Mouse (Mus musculus): ENCODE data around the gene Olfr1022. TPM values are rescaled to one million over a fixed set of nuclear protein-coding genes. Genes with fewer than 3 reads are reported as not detected.

Olfr1022 gene
- not detected in 2 replicates for polyA plus RNA-seq (2015; fragmentation: Nextera tagmentation; extraction: Ambion mirVana)

DNA sequence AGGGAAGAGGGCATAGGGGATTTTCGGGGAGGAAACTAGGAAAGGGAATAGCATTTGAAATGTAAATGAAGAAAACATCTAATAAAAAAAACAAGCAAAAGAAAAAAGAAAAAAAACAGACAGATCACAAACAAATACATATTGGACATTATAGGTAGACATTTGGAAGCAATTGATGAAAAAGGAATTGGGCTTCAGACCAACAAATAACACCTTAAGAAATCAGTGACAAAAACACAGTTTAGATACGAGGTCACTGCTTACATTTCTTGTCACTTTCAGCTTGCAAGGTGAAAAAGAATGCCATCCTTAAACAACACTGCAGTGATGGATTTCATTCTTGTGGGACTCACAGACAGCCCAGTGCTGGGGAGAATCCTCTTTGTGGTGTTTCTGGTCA is at the start of gene Olfr1022:
Gene Olfr1022, plus strand, starts transcription at position 301 of the 400 bp plus-strand sequence.
- no peak for ATAC-seq (ENCODE audit: low FRiP score)
- no peaks in the 10 kb centered on the region for H3K36me3 ChIP-seq
- no peak within 1 kb of the TSS for H3K9ac ChIP-seq (replicated peaks)
- H3K4me2 ChIP-seq = no peak within 1 kb of the TSS
- 57% methylated on average over 2 of the region's 2 CpGs for WGBS
- no peak within 1 kb of the TSS for H3K4me3 ChIP-seq (replicated peaks)
- H3K27me3 ChIP-seq (replicated peaks) = no peaks in the 10 kb centered on the region
- no peaks in the 10 kb centered on the region for H3K9me3 ChIP-seq (replicated peaks)
- no peak within 1 kb of the TSS for H3K27ac ChIP-seq (replicated peaks)
- H3K4me1 ChIP-seq = no peaks in the 10 kb centered on the region

DNA sequence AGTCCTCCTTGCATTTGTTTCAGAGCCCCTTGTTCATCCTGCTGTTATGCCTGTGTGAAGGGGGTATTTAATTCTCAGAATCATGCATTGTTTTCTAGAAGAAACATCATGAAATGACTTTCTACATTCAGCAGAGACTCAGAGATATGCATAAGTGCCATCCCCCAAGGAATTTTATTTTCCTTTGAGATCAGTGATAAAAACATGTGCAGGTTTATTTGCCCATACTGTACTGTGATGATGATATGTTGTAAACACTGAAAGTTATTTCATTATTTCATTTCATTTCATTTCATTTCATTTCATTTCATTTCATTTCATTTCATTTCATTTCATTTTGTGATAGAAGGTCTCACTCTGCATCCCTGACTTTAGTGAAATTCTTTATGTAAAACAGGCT is 23.0 kb upstream of the Olfr1022 start, which contains the start of gene Olfr1019:
Gene Olfr1019, minus strand, starts transcription at position 101 of the 400 bp plus-strand sequence.
- H3K4me1 ChIP-seq = no peaks in the 10 kb centered on the region
- no peak within 1 kb of the TSS for H3K4me2 ChIP-seq
- no peak within 1 kb of the TSS for H3K27ac ChIP-seq (replicated peaks)
- no peak within 1 kb of the TSS for H3K4me3 ChIP-seq (replicated peaks)
- H3K27me3 ChIP-seq (replicated peaks) = no peaks in the 10 kb centered on the region
- no peak for ATAC-seq (ENCODE audit: low FRiP score)
- no peaks in the 10 kb centered on the region for H3K36me3 ChIP-seq
- no peak within 1 kb of the TSS for H3K9ac ChIP-seq (replicated peaks)
- H3K9me3 ChIP-seq (replicated peaks) = no peaks in the 10 kb centered on the region

DNA sequence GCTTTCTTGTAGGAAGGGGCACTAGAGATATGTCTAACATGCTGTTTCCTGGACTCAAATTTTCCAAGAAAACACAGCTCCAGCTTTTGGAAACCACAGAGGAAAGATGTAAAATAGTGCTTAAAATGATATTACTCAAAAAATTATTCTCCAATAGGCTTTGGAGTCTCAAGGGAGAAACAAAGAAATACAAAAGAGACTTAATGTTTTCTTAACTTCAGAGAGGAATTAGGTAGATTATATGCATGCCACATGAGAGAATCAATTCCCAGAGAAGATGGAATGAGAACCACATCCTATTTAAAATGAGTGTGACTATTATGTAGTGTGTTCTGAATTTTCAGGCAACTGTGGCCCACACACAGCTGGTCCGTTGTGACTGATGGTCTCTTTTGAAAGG is 21.7 kb upstream of the Olfr1022 start, which contains the start of gene Olfr1020:
Gene Olfr1020, plus strand, starts transcription at position 301 of the 400 bp plus-strand sequence.
- 84% methylated on average over 1 of the region's 1 CpGs for WGBS
- Histone ChIP-seq H3K4me1 (no peaks in the 10 kb centered on the region), H3K4me3 (replicated peaks) (no peak within 1 kb of the TSS), H3K36me3 (no peaks in the 10 kb centered on the region), H3K27me3 (replicated peaks) (no peaks in the 10 kb centered on the region), H3K9me3 (replicated peaks) (no peaks in the 10 kb centered on the region), H3K4me2 (no peak within 1 kb of the TSS), H3K9ac (replicated peaks) (no peak within 1 kb of the TSS), H3K27ac (replicated peaks) (no peak within 1 kb of the TSS)
- ATAC-seq (ENCODE audit: low FRiP score) = no peak

DNA sequence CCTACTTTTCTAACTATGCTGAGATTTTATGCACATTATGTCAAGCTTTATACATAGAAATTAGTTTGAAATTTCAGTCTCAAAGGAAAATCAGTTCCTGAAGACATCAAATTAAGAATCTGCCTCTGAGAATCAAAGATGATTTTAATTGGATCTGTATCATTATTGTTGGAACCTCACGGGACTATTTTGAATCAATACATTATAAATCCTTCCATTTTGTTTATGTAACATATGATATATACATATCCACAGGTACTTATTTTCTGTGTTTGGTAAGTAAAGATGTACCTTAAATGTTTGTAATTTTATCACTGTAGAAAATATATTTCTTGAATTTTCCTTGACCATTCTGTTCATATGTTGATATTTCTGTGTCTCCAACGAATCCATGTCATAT is 16.9 kb downstream of the Olfr1022 start, which contains the start of gene Olfr1023:
Gene Olfr1023, plus strand, starts transcription at position 301 of the 400 bp plus-strand sequence.
- no peaks in the 10 kb centered on the region for H3K27me3 ChIP-seq (replicated peaks)
- ATAC-seq (ENCODE audit: low FRiP score) = no peak
- no peak within 1 kb of the TSS for H3K4me3 ChIP-seq (replicated peaks)
- no peak within 1 kb of the TSS for H3K27ac ChIP-seq (replicated peaks)
- H3K9ac ChIP-seq (replicated peaks) = no peak within 1 kb of the TSS
- no peaks in the 10 kb centered on the region for H3K36me3 ChIP-seq
- no peak within 1 kb of the TSS for H3K4me2 ChIP-seq
- H3K9me3 ChIP-seq (replicated peaks) = no peaks in the 10 kb centered on the region
- WGBS = 80% methylated on average over 2 of the region's 2 CpGs
- H3K4me1 ChIP-seq = no peaks in the 10 kb centered on the region

DNA sequence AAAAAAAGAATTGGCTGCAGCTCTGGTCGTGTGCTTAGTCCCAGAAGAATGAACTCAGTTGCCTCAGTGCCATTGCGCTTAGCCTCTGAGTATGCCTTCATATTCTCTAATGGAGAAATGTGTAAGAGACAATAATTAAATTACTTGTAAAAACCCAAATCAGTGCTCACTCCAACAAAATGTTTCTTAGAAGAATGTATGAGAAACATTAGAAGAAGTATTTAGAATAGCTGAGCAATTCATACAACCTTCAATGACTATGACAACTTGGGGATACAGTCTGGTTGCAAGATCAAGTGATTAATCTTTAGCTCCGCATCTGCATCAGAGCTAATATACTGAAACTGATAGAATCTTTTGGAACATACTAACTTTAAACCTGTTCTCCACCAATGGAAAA is 36.6 kb downstream of the Olfr1022 start, which contains the start of gene Olfr1024:
Gene Olfr1024, minus strand, starts transcription at position 101 of the 400 bp plus-strand sequence.
- Histone ChIP-seq H3K4me3 (replicated peaks) (no peak within 1 kb of the TSS), H3K9me3 (replicated peaks) (0 out of 2 replicates have a peak, but pooled peaks cover 3% of the 10 kb centered on the region), H3K27me3 (replicated peaks) (no peaks in the 10 kb centered on the region), H3K36me3 (no peaks in the 10 kb centered on the region), H3K4me2 (no peak within 1 kb of the TSS), H3K27ac (replicated peaks) (no peak within 1 kb of the TSS), H3K4me1 (no peaks in the 10 kb centered on the region), H3K9ac (replicated peaks) (no peak within 1 kb of the TSS)
- ATAC-seq (ENCODE audit: low FRiP score) = no peak
- 91% methylated on average over 3 of the region's 3 CpGs for WGBS

GRCm38 (mm10) chr2:85913197-85913596 is 44.8 kb downstream of the Olfr1022 start:
- H3K9ac ChIP-seq (replicated peaks) = no peak overlapping the region
- H3K4me2 ChIP-seq = no peak overlapping the region
- no peak overlapping the region for H3K4me3 ChIP-seq (replicated peaks)
- no peaks in the 10 kb centered on the region for H3K4me1 ChIP-seq
- H3K9me3 ChIP-seq (replicated peaks) = no peaks in the 10 kb centered on the region
- H3K27me3 ChIP-seq (replicated peaks) = no peaks in the 10 kb centered on the region
- no peak overlapping the region for H3K27ac ChIP-seq (replicated peaks)
- ATAC-seq (ENCODE audit: low FRiP score) = no peak
- no peaks in the 10 kb centered on the region for H3K36me3 ChIP-seq

GRCm38 (mm10) chr2:85914893-85915292 is 46.5 kb downstream of the Olfr1022 start, which contains the start of gene Olfr1025-ps1:
TSS of gene Olfr1025-ps1 (plus strand) at chr2:85915193.
- ATAC-seq (ENCODE audit: low FRiP score) = no peak
- no peaks in the 10 kb centered on the region for H3K4me1 ChIP-seq
- no peak within 1 kb of the TSS for H3K4me3 ChIP-seq (replicated peaks)
- H3K27me3 ChIP-seq (replicated peaks) = no peaks in the 10 kb centered on the region
- H3K36me3 ChIP-seq = no peaks in the 10 kb centered on the region
- no peaks in the 10 kb centered on the region for H3K9me3 ChIP-seq (replicated peaks)
- no peak within 1 kb of the TSS for H3K4me2 ChIP-seq
- no peak within 1 kb of the TSS for H3K9ac ChIP-seq (replicated peaks)
- WGBS = 57% methylated on average over 1 of the region's 1 CpGs
- no peak within 1 kb of the TSS for H3K27ac ChIP-seq (replicated peaks)

Other genes with a start within 250 kb of the Olfr1022 start
- gene Olfr1002, start 217.9 kb upstream of the Olfr1022 start, polyA plus RNA-seq (2015; fragmentation: Nextera tagmentation; extraction: Ambion mirVana) = not detected in 2 replicates
- not detected in 2 replicates for gene Olfr154, start 204.1 kb upstream of the Olfr1022 start, polyA plus RNA-seq (2015; fragmentation: Nextera tagmentation; extraction: Ambion mirVana)
- not detected in 2 replicates for gene Olfr1006, start 189.8 kb upstream of the Olfr1022 start, polyA plus RNA-seq (2015; fragmentation: Nextera tagmentation; extraction: Ambion mirVana)
- not detected in 2 replicates for gene Olfr1008, start 179.2 kb upstream of the Olfr1022 start, polyA plus RNA-seq (2015; fragmentation: Nextera tagmentation; extraction: Ambion mirVana)
- gene Olfr1009, start 153.2 kb upstream of the Olfr1022 start, polyA plus RNA-seq (2015; fragmentation: Nextera tagmentation; extraction: Ambion mirVana) = not detected in 2 replicates
- not detected in 2 replicates for gene Olfr1012, start 105.8 kb upstream of the Olfr1022 start, polyA plus RNA-seq (2015; fragmentation: Nextera tagmentation; extraction: Ambion mirVana)
- gene Olfr1013, start 101.5 kb upstream of the Olfr1022 start, polyA plus RNA-seq (2015; fragmentation: Nextera tagmentation; extraction: Ambion mirVana) = not detected in 2 replicates
- not detected in 2 replicates for gene Olfr1014, start 95.9 kb upstream of the Olfr1022 start, polyA plus RNA-seq (2015; fragmentation: Nextera tagmentation; extraction: Ambion mirVana)
- not detected in 2 replicates for gene Olfr1015, start 86.6 kb upstream of the Olfr1022 start, polyA plus RNA-seq (2015; fragmentation: Nextera tagmentation; extraction: Ambion mirVana)
- gene Olfr1016, start 66.0 kb upstream of the Olfr1022 start, polyA plus RNA-seq (2015; fragmentation: Nextera tagmentation; extraction: Ambion mirVana) = not detected in 2 replicates
- not detected in 2 replicates for gene Olfr1018, start 50.1 kb upstream of the Olfr1022 start, polyA plus RNA-seq (2015; fragmentation: Nextera tagmentation; extraction: Ambion mirVana)
- gene Olfr1019, start 23.1 kb upstream of the Olfr1022 start, polyA plus RNA-seq (2015; fragmentation: Nextera tagmentation; extraction: Ambion mirVana) = not detected in 2 replicates
- not detected in 2 replicates for gene Olfr1020, start 21.6 kb upstream of the Olfr1022 start, polyA plus RNA-seq (2015; fragmentation: Nextera tagmentation; extraction: Ambion mirVana)
- not detected in 2 replicates for gene Olfr1023, start 17.0 kb downstream of the Olfr1022 start, polyA plus RNA-seq (2015; fragmentation: Nextera tagmentation; extraction: Ambion mirVana)
- gene Olfr1024, start 36.5 kb downstream of the Olfr1022 start, polyA plus RNA-seq (2015; fragmentation: Nextera tagmentation; extraction: Ambion mirVana) = not detected in 2 replicates
- not detected in 2 replicates for gene Olfr1025-ps1, start 46.6 kb downstream of the Olfr1022 start, polyA plus RNA-seq (2015; fragmentation: Nextera tagmentation; extraction: Ambion mirVana)
- gene Olfr1026, start 53.0 kb downstream of the Olfr1022 start, polyA plus RNA-seq (2015; fragmentation: Nextera tagmentation; extraction: Ambion mirVana) = not detected in 2 replicates
- not detected in 2 replicates for gene Olfr1028, start 81.8 kb downstream of the Olfr1022 start, polyA plus RNA-seq (2015; fragmentation: Nextera tagmentation; extraction: Ambion mirVana)
- gene Olfr1029, start 105.3 kb downstream of the Olfr1022 start, polyA plus RNA-seq (2015; fragmentation: Nextera tagmentation; extraction: Ambion mirVana) = not detected in 2 replicates
- gene Olfr1030, start 110.7 kb downstream of the Olfr1022 start, polyA plus RNA-seq (2015; fragmentation: Nextera tagmentation; extraction: Ambion mirVana) = not detected in 2 replicates
- gene Olfr1031, start 121.7 kb downstream of the Olfr1022 start, polyA plus RNA-seq (2015; fragmentation: Nextera tagmentation; extraction: Ambion mirVana) = not detected in 2 replicates
- not detected in 2 replicates for gene Olfr1032, start 136.9 kb downstream of the Olfr1022 start, polyA plus RNA-seq (2015; fragmentation: Nextera tagmentation; extraction: Ambion mirVana)
- 0.04 and 0.28 TPM in 2 replicates for gene Olfr1033, start 152.0 kb downstream of the Olfr1022 start, polyA plus RNA-seq (2015; fragmentation: Nextera tagmentation; extraction: Ambion mirVana)
- not detected in 2 replicates for gene Olfr1034, start 177.3 kb downstream of the Olfr1022 start, polyA plus RNA-seq (2015; fragmentation: Nextera tagmentation; extraction: Ambion mirVana)
- not detected in 2 replicates for gene Olfr1036, start 205.4 kb downstream of the Olfr1022 start, polyA plus RNA-seq (2015; fragmentation: Nextera tagmentation; extraction: Ambion mirVana)
- gene Olfr1037, start 218.8 kb downstream of the Olfr1022 start, polyA plus RNA-seq (2015; fragmentation: Nextera tagmentation; extraction: Ambion mirVana) = not detected in 2 replicates